Mouse (Mus musculus) lung, embryonic 14.5 days (tissue): ENCODE measurements at regions not wholly inside any gene's neighbourhood (a gene's known extent, or its start where the extent isn't known, plus 50 kb on each side); places are given as distances from the start of the nearest gene placed in this dataset.

Experiments
- ATAC-seq: fragments of 200-750 bp; cut with Nextera tagmentation; 2 replicates; pipeline ENCODE4 v1.8.0; 2017; ENCODE audit warnings: mild to moderate bottlenecking, moderate TSS enrichment, moderate library complexity; ENCODE audit not compliant: insufficient read depth
- DNase-seq: peaks from one replicate; pipeline ENCODE4 v3.0.0-alpha.2; 2015
- H3K27ac ChIP-seq: fragments of 300-500 bp; sonication (generic); 2 replicates; pipeline ENCODE4 v1.5.1; 2014; ENCODE audit warnings: low read depth, mild to moderate bottlenecking, moderate library complexity
- H3K27me3 ChIP-seq: fragments of 300-500 bp; sonication (generic); 2 replicates; pipeline ENCODE4 v1.6.1; 2014; ENCODE audit warnings: low read length, control low read depth; ENCODE audit not compliant: insufficient read depth
- H3K36me3 ChIP-seq: fragments of 300-500 bp; sonication (generic); 2 replicates; pipeline ENCODE4 v1.6.1; 2014; ENCODE audit warnings: control low read depth; ENCODE audit not compliant: insufficient read depth
- H3K4me1 ChIP-seq: fragments of 300-500 bp; sonication (generic); 2 replicates; pipeline ENCODE4 v1.6.1; 2014; ENCODE audit warnings: antibody characterized with exemption, control low read depth; ENCODE audit not compliant: insufficient read depth
- H3K4me2 ChIP-seq: fragments of 300-500 bp; sonication (generic); 2 replicates; pipeline ENCODE4 v1.6.1; 2014; ENCODE audit warnings: mild to moderate bottlenecking
- H3K4me3 ChIP-seq: fragments of 300-500 bp; sonication (generic); 2 replicates; pipeline ENCODE4 v1.5.1; 2014; ENCODE audit warnings: low read depth, low read length
- H3K9ac ChIP-seq: fragments of 300-500 bp; sonication (generic); 2 replicates; pipeline ENCODE4 v1.6.1; 2014
- H3K9me3 ChIP-seq: fragments of 300-500 bp; sonication (generic); 2 replicates; pipeline ENCODE4 v1.6.1; 2016; ENCODE audit warnings: low read depth, low read length, control low read depth
- CTCF ChIP-seq: IDR thresholded peaks from 2 replicates; pipeline ENCODE4 v1.5.1; 2016; ENCODE audit warnings: antibody characterized with exemption, low read depth
- WGBS: fragments of 180-500 bp; shearing (Covaris S2); extraction: QIAGEN DNeasy Blood & Tissue Kit; methylation state at CpG from one replicate; pipeline ENCODE4 v1.1.7; 2014; 5-methylcytosine and 5-hydroxymethylcytosine counted together

DNA sequence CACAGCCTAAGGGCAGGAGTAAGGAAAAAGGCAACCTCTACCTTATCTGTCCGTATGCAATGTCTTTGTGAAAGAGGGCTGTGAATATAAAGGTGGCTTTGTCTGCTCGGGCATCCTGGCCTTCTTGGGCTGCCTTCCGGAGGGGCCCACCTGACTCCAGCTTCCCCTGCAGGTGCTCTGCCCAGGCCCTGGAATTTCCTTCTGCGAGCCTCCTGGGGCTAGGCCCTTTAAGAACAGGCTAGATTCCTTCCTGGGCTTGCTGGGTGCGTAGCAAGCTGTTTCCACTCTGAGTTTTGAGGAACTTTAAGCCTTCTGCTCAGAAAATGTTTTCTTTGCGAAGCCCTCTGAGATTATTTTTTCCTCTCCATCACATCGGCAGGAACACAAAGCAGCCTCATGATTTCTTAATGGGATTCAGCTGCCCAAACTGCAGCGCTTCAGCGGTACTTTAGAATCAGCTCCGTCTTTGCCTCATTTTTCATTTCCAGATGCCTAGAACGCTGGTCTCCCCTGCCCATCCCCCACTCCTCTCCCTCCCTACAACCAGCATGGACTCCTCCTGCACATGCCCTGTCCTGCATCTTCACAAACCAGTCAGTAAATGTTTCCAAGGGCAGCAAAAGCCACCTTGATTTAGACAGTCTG is 72.9 kb upstream of the Frmd6 start:
- ATAC-seq = peak; percentile 77
- no peaks in the 10 kb centered on the region for H3K36me3 ChIP-seq
- peak overlapping the region; percentile 93 for H3K27ac ChIP-seq
- H3K4me1 ChIP-seq = peaks cover 21% of the 10 kb centered on the region
- no peak for TF ChIP-seq CTCF
- peak; percentile 67 for DNase-seq
- H3K4me3 ChIP-seq = no peak overlapping the region
- no peaks in the 10 kb centered on the region for H3K27me3 ChIP-seq
- H3K4me2 ChIP-seq = peak overlapping the region; percentile 42
- H3K9me3 ChIP-seq = no peaks in the 10 kb centered on the region
- WGBS = 16% methylated on average over 11 of the region's 11 CpGs
- peak overlapping the region; percentile 33 for H3K9ac ChIP-seq

DNA sequence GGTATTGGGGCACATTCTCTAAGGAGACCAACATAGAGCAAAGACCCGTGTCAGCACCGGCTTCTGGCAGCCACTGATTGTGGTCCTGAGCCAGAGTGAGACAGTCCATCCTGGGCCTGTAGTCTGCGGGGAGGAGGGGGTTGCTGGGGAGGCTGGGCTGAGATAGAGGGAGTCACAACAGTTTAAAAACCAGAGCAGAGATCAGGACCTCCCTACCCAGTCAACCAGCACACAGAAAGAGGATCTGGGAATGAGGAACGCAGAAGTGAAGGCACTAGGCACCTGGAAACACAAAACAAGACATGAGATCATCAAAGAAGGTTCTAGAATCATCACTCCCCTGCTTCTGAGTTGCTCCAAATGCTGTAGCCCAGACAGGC is 72.4 kb upstream of the Frmd6 start:
- H3K9ac ChIP-seq = peak overlapping the region; percentile 33
- DNase-seq (no peak), ATAC-seq (peak; percentile 48; the same call in 1 of the 2 replicates)
- peak overlapping the region; percentile 93 for H3K27ac ChIP-seq
- WGBS = 38% methylated on average over 4 of the region's 4 CpGs
- peaks cover 21% of the 10 kb centered on the region for H3K4me1 ChIP-seq
- H3K4me2 ChIP-seq = peak overlapping the region; percentile 42; the same call in 1 of the 2 replicates
- H3K9me3 ChIP-seq = no peaks in the 10 kb centered on the region
- no peak for TF ChIP-seq CTCF
- no peaks in the 10 kb centered on the region for H3K27me3 ChIP-seq
- H3K4me3 ChIP-seq = no peak overlapping the region
- no peaks in the 10 kb centered on the region for H3K36me3 ChIP-seq

GRCm38 (mm10) chr12:70753458-70753857 is 71.9 kb upstream of the Frmd6 start:
- peak; percentile 39; the same call in 1 of the 2 replicates for TF ChIP-seq CTCF
- Histone ChIP-seq H3K36me3 (no peaks in the 10 kb centered on the region), H3K9me3 (no peaks in the 10 kb centered on the region), H3K4me2 (no peak overlapping the region), H3K4me1 (peaks cover 21% of the 10 kb centered on the region), H3K4me3 (no peak overlapping the region), H3K27ac (peak overlapping the region; percentile 93; the same call in 1 of the 2 replicates), H3K9ac (no peak overlapping the region), H3K27me3 (no peaks in the 10 kb centered on the region)
- no peak for ATAC-seq
- 79% methylated on average over 3 of the region's 3 CpGs for WGBS
- DNase-seq = no peak

- Histone ChIP-seq H3K4me3 (no peak overlapping the region), H3K9me3 (no peaks in the 10 kb centered on the region), H3K27me3 (no peaks in the 10 kb centered on the region), H3K4me1 (peaks cover 1% of the 10 kb centered on the region), H3K36me3 (no peaks in the 10 kb centered on the region), H3K4me2 (no peak overlapping the region), H3K27ac (no peak overlapping the region), H3K9ac (no peak overlapping the region)
- ATAC-seq (no peak), DNase-seq (no peak)
- no peak for TF ChIP-seq CTCF
- WGBS = 86% methylated on average over 6 of the region's 6 CpGs
Observed at GRCm38 (mm10) chr12:70758080-70758479, 67.2 kb upstream of the Frmd6 start.

GRCm38 (mm10) chr12:70763542-70763941 is 61.8 kb upstream of the Frmd6 start:
- WGBS = 86% methylated on average over 12 of the region's 12 CpGs
- no peak overlapping the region for H3K9ac ChIP-seq
- DNase-seq = no peak
- no peak for TF ChIP-seq CTCF
- no peak for ATAC-seq
- H3K27ac ChIP-seq = no peak overlapping the region
- no peak overlapping the region for H3K4me3 ChIP-seq
- no peaks in the 10 kb centered on the region for H3K4me1 ChIP-seq
- no peaks in the 10 kb centered on the region for H3K27me3 ChIP-seq
- H3K9me3 ChIP-seq = no peaks in the 10 kb centered on the region
- no peaks in the 10 kb centered on the region for H3K36me3 ChIP-seq
- no peak overlapping the region for H3K4me2 ChIP-seq

DNA sequence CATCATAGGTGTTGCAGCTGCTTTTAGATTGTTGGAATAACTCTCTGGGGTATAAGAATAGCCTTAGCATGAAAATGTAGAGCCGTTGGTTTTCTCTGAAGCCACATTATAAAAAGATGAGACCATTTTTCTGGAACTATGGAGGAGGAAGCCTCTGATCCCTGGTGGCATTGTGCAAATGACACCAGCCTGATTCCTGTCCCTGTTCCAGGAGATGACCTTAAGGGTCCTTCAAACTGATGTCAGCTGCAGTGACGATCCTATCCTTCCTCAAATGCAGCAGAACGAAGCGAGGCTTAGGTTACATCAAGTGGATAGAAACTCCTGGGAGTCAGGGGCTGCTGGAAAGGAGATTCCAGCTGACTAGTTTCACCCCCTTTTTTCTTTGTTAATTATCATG is 59.0 kb upstream of the Frmd6 start:
- no peaks in the 10 kb centered on the region for H3K36me3 ChIP-seq
- H3K4me1 ChIP-seq = no peaks in the 10 kb centered on the region
- H3K27ac ChIP-seq = no peak overlapping the region
- no peak overlapping the region for H3K4me2 ChIP-seq
- no peaks in the 10 kb centered on the region for H3K9me3 ChIP-seq
- DNase-seq (no peak), ATAC-seq (no peak)
- no peaks in the 10 kb centered on the region for H3K27me3 ChIP-seq
- WGBS = 78% methylated on average over 4 of the region's 4 CpGs
- no peak for TF ChIP-seq CTCF
- H3K4me3 ChIP-seq = no peak overlapping the region
- H3K9ac ChIP-seq = no peak overlapping the region

DNA sequence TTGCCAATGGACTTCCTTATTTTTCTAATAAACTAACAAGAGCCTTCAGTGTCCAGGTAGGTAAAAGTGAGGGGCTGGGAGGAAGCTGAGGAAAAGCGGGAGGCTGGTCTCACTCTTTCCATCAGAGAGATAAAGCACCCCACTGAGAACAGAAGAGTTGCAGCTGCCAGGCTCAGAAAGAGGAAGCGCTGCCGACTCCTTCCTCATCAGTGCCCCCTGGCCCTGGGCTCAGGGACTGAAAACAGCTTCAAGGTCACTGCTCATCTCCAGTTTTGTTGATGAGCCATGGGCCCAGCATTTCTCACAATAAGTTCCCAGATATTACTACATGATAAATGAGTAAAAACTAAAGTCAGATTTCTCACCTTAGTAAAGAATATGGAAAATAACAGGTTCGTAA is 57.4 kb upstream of the Frmd6 start:
- H3K27ac ChIP-seq = no peak overlapping the region
- no peaks in the 10 kb centered on the region for H3K27me3 ChIP-seq
- no peak overlapping the region for H3K4me2 ChIP-seq
- DNase-seq (no peak), ATAC-seq (no peak)
- H3K9me3 ChIP-seq = no peaks in the 10 kb centered on the region
- H3K9ac ChIP-seq = no peak overlapping the region
- no peaks in the 10 kb centered on the region for H3K4me1 ChIP-seq
- H3K4me3 ChIP-seq = no peak overlapping the region
- peak; percentile 20; the same call in 1 of the 2 replicates for TF ChIP-seq CTCF
- no peaks in the 10 kb centered on the region for H3K36me3 ChIP-seq
- 39% methylated on average over 4 of the region's 4 CpGs for WGBS
